Mouse (Mus musculus) liver, postnatal 0 days (tissue): Measurements from ENCODE around the gene Entr1. TPM values are rescaled to one million over a fixed set of nuclear protein-coding genes. Genes with fewer than 3 reads are reported as not detected.

Experiments
- ATAC-seq: fragments of 200-750 bp; cut with Nextera tagmentation; 2 replicates; pipeline ENCODE4 v1.8.0; 2017; ENCODE audit warnings: mild to moderate bottlenecking, moderate library complexity
- DNase-seq: peaks from one replicate; pipeline ENCODE4 v3.0.0-alpha.2; 2016
- H3K27ac ChIP-seq: fragments of 300-500 bp; sonication (generic); 2 replicates; pipeline ENCODE4 v1.5.1; 2014; ENCODE audit warnings: antibody characterized with exemption, moderate library complexity, mild to moderate bottlenecking, low read depth
- H3K27me3 ChIP-seq: fragments of 300-500 bp; sonication (generic); 2 replicates; pipeline ENCODE4 v1.6.1; 2014; ENCODE audit warnings: low read length, control low read depth, mixed read lengths; ENCODE audit not compliant: insufficient read depth
- H3K36me3 ChIP-seq: fragments of 300-500 bp; sonication (generic); replicated peaks from 2 replicates; pipeline ENCODE4 v1.6.1; 2014; ENCODE audit warnings: mild to moderate bottlenecking, control low read depth, low read length, moderate library complexity, mixed read lengths; ENCODE audit not compliant: insufficient read depth
- H3K4me1 ChIP-seq: fragments of 300-500 bp; sonication (generic); 2 replicates; pipeline ENCODE4 v1.6.1; 2014; ENCODE audit warnings: antibody characterized with exemption, mild to moderate bottlenecking, control low read depth; ENCODE audit not compliant: insufficient read depth
- H3K4me2 ChIP-seq: fragments of 300-500 bp; sonication (generic); 2 replicates; pipeline ENCODE4 v1.6.1; 2014; ENCODE audit warnings: low read depth, mild to moderate bottlenecking, low read length, moderate library complexity, mixed read lengths
- H3K4me3 ChIP-seq: fragments of 300-500 bp; sonication (generic); 2 replicates; pipeline ENCODE4 v1.5.1; 2014; ENCODE audit warnings: low read depth, low read length
- H3K9ac ChIP-seq: fragments of 300-500 bp; sonication (generic); replicated peaks from 2 replicates; pipeline ENCODE4 v1.6.1; 2014; ENCODE audit warnings: mild to moderate bottlenecking, moderate library complexity
- H3K9me3 ChIP-seq: fragments of 300-500 bp; sonication (generic); 2 replicates; pipeline ENCODE4 v1.6.1; 2016; ENCODE audit warnings: mild to moderate bottlenecking, control low read depth, low read length, mixed read lengths
- CTCF ChIP-seq: sonication (generic); IDR thresholded peaks from 2 replicates; pipeline ENCODE4 v1.5.1; 2016; ENCODE audit warnings: antibody characterized with exemption, low read depth
- EP300 ChIP-seq: IDR thresholded peaks from 2 replicates; pipeline ENCODE4 v1.6.1; 2016; ENCODE audit warnings: antibody characterized with exemption, low read depth, mild to moderate bottlenecking
- WGBS: fragments of 180-500 bp; shearing (Covaris S2); extraction: QIAGEN DNeasy Blood & Tissue Kit; methylation state at CpG from one replicate; pipeline ENCODE4 v1.1.7; 2014; ENCODE audit not compliant: insufficient replicate concordance; 5-methylcytosine and 5-hydroxymethylcytosine counted together
- polyA plus RNA-seq: library from polyadenylated mRNA; unstranded; fragments of >200 nt; fragmentation: Nextera tagmentation; extraction: Ambion mirVana; gene quantifications from 2 replicates; pipeline ENCODE4 v1.2.1, GENCODE M21; 2015

Gene Entr1
- polyA plus RNA-seq, 1 experiment from 2014 or later, result 29.0 TPM

DNA sequence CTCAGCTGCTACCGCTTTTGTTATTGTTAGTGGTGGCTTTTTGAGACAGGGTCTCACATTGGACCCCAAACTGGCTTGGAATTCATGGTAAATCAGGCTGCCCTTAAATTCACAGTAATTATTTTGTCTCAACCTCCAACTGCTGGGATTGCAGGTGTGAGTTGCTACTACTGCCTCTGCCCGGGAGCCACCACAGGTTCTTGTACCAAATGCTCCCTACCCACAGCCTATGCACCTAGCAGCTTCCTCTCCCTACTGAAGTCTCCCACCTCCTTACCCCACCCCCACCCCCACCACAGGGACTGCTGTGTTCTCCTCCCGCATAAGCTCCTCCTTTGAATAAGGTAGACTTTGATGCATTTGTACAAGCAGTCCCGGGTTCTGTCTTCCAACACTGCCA, 32.9 kb downstream of the Entr1 start:
- peaks cover 4% of the 10 kb centered on the region for H3K36me3 ChIP-seq
- no peak overlapping the region for H3K27ac ChIP-seq
- ATAC-seq (no peak), DNase-seq (no peak)
- H3K4me2 ChIP-seq, result no peak overlapping the region
- H3K9ac ChIP-seq, result no peak overlapping the region
- H3K27me3 ChIP-seq, result no peaks in the 10 kb centered on the region
- H3K9me3 ChIP-seq, result no peaks in the 10 kb centered on the region
- TF ChIP-seq CTCF, result no peak
- TF ChIP-seq EP300, result no peak
- no peak overlapping the region for H3K4me3 ChIP-seq
- peaks cover 9% of the 10 kb centered on the region for H3K4me1 ChIP-seq
- WGBS, result 78% methylated on average over 4 of the region's 4 CpGs

DNA sequence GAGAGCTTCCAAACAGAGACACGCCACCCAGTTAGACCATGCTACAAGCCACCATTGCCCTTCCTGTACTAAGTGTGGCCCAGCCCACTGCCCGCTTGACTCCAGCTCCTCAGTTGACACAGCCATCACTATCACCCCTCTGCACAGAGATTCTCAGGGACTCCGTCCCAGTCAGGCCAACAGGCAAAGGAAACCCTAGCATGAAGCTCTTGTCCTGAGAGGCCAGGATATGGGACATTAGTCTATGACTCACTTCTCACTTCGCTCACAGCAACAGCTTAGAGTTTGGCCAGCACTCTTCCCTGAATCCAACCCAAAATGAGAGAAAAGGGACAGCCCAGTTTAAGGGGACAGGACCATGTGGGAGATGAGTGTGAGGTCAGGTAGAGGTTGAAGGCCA, 34.7 kb downstream of the Entr1 start:
- peaks cover 16% of the 10 kb centered on the region for H3K4me1 ChIP-seq
- no peak overlapping the region for H3K4me3 ChIP-seq
- no peak overlapping the region for H3K4me2 ChIP-seq
- H3K27ac ChIP-seq, result no peak overlapping the region
- DNase-seq (no peak), ATAC-seq (no peak)
- 81% methylated on average over 4 of the region's 4 CpGs for WGBS
- H3K27me3 ChIP-seq, result no peaks in the 10 kb centered on the region
- no peak overlapping the region for H3K9ac ChIP-seq
- no peaks in the 10 kb centered on the region for H3K9me3 ChIP-seq
- no peak for TF ChIP-seq EP300
- TF ChIP-seq CTCF, result no peak
- peaks cover 4% of the 10 kb centered on the region for H3K36me3 ChIP-seq

DNA sequence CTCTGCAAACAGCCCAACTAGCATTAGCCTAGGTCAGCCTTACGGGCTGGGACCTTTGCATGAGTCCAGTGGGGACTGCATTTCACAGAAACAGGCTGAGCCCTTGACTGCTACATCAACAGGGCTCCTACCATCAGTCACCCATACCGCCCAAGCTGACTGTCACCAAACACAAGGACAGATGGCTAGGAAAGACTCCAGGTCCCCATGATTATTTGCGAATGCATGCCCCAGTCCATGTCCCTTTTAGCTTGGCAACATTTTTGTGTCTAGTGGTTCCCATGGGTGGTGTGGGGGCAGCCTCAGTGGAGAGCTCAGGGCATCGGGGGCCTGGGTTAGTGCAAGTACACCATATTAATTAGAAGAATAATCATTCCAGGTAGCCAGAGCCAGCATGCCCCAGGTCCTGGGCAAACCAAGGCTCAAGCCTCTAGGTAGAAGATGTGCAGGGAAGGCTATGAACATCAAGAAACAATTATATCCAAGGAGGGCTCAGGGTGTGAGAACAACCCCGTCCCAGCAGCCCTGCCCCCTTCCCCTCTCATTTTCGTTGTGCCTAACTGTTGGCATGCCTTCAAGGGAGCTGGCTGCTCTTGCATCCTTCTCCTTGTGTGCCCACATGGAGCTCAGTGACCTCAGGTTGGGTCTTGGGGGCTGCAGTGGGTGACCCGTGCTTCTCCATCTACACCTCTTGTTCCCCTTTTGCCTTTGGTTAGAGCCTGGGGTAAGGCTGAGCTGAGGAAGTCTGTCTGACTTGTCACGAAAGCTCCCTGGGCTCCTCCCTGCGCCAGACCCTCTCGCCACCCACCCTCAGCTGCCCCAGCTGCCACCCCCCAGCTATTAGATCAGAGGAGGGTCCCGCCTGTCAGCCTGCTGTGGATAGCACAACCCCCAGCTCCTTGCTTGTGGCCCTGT, 35.8 kb downstream of the Entr1 start:
- Histone ChIP-seq H3K27ac (no peak overlapping the region), H3K4me3 (peak overlapping the region; percentile 78; the same call in 1 of the 2 replicates), H3K9me3 (no peaks in the 10 kb centered on the region), H3K36me3 (peaks cover 4% of the 10 kb centered on the region), H3K27me3 (no peaks in the 10 kb centered on the region), H3K4me2 (peak overlapping the region; percentile 97), H3K9ac (no peak overlapping the region), H3K4me1 (peaks cover 16% of the 10 kb centered on the region)
- DNase-seq (no peak), ATAC-seq (no peak)
- 77% methylated on average over 11 of the region's 11 CpGs for whole genome bisulfite sequencing
- TF ChIP-seq CTCF (no peak), EP300 (no peak)

DNA sequence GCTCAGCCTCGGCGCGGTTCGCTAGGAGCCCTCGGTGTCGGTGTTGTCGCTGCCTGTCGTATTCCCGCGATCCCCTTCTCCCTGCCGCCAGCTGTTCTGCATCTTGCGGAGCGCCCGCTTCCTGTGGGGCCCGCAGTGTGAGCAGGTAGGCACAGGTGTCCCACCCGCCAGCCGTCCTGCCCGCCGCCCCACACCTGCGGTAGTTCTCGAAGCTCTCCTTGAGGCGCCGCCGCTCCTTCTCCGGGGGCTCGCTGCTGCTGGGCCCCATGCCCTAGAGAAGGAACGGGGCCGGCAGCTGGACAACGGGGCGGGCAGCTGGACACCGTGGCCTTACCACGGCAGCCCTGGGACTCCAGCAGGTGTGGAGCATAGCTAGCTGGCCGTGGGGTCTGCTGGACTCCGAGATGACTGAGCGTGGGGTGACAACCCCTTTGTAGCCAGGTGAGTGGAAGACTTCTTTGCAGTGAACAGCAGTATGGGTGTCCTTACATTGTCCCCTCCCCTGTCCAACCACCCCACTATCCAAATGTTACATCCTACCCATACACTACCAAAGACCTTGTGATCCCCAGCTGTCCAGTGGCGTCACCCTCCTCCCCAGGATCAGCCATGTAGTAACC, 36.7 kb downstream of the Entr1 start:
- peak overlapping the region; percentile 92 for H3K9ac ChIP-seq
- WGBS, result 5% methylated on average over 36 of the region's 36 CpGs
- H3K27me3 ChIP-seq, result no peaks in the 10 kb centered on the region
- peaks cover 4% of the 10 kb centered on the region for H3K36me3 ChIP-seq
- no peaks in the 10 kb centered on the region for H3K9me3 ChIP-seq
- TF ChIP-seq CTCF, result no peak
- TF ChIP-seq EP300, result no peak
- H3K27ac ChIP-seq, result peak overlapping the region; percentile 85; the same call in 1 of the 2 replicates
- peak; percentile 41 for ATAC-seq
- DNase-seq, result no peak
- peak overlapping the region; percentile 97 for H3K4me2 ChIP-seq
- H3K4me1 ChIP-seq, result peaks cover 16% of the 10 kb centered on the region
- H3K4me3 ChIP-seq, result peak overlapping the region; percentile 78

DNA sequence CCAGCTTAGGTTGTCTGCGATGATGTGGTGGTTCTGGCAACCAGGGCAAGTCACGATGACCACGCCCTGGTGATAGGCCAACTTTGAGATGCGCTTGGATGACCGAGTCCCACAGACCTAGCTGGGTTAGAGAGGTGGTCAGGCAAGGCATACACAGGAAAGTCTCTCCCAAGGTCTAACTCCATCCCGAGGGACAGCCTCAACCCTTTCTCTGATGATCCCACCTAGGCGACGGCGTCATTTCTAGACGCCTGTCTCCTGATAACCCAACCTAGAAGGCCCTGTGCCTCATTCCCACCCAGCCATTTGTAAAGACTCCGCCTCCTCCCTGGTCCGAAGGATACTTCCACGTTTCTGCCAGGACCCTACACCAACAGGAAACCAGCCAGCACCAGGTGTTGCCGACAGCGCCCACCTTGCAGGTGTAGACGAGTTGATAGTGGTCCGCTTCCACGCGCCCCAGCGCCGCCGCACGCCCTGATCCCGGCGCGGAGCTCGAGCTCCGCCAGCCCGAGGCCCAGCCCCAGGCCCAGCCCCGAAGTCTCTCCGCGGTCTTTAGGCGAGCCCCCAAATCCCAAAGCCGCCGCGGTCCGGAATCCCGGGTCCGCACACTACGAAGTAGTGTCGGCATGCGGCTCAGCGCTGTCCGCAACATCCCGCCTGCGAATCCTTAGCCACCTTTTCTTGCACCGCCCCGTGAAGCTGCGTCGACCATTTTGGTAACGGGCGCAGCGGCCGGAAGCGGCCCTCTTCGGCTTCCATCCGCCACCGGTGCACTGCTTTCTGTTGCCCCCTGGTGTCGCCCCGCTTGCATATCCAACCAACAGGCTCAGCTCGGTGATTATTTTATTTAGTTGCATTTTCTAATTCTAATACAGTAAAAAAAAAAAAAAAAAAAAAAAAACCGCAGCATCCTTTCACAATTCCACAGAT, 37.5 kb downstream of the Entr1 start, which contains the start of gene Dnlz:
Dnlz (minus strand) TSS at position 753 of the 933 bp plus-strand sequence.
- H3K4me3 ChIP-seq, result peak within 1 kb of the TSS; percentile 78
- peak within 1 kb of the TSS; percentile 85 for H3K27ac ChIP-seq
- no peak; the same call in 1 of the 2 replicates for TF ChIP-seq EP300
- peak; percentile 82 for TF ChIP-seq CTCF
- peak within 1 kb of the TSS; percentile 92 for H3K9ac ChIP-seq
- DNase-seq (peak; percentile 93), ATAC-seq (peak; percentile 90)
- H3K9me3 ChIP-seq, result no peaks in the 10 kb centered on the region
- H3K4me1 ChIP-seq, result peaks cover 16% of the 10 kb centered on the region
- WGBS, result 1% methylated on average over 62 of the region's 62 CpGs
- no peaks in the 10 kb centered on the region for H3K27me3 ChIP-seq
- peaks cover 4% of the 10 kb centered on the region for H3K36me3 ChIP-seq
- peak within 1 kb of the TSS; percentile 97 for H3K4me2 ChIP-seq
